Mouse (Mus musculus): ENCODE results near the gene Sestd1.

Sestd1 gene

GRCm38 (mm10) chr2:77270136-77270535, 10.3 kb downstream of the Sestd1 start:
- DNase-seq, result no peak

GRCm38 (mm10) chr2:77268612-77269239, 11.7 kb downstream of the Sestd1 start:
- no peak for DNase-seq

DNA sequence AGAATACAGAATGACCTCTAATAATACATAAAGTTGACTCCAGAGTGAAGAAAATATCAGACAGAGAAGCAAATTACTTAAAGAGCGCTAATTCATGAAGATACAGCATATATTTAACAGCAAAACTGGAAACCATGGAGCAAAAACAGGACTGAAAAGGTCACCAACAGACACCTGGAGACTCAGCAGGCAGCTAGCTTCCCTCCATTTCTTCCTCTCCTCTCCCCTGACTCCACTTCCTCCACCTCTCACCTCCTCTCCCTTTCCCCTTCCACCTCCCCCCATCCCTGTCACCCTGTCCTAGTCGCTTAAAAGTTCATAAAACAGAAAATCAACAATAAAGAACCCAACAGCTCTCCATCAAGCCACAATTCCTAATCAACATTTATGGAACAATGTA, 13.5 kb downstream of the Sestd1 start:
- no peak for DNase-seq

GRCm38 (mm10) chr2:77266011-77266410, 14.4 kb downstream of the Sestd1 start:
- DNase-seq, result peak; percentile 53

- DNase-seq, result no peak
These were observed 15.1 kb downstream of the Sestd1 start for GRCm38 (mm10) chr2:77265301-77265700.

DNA sequence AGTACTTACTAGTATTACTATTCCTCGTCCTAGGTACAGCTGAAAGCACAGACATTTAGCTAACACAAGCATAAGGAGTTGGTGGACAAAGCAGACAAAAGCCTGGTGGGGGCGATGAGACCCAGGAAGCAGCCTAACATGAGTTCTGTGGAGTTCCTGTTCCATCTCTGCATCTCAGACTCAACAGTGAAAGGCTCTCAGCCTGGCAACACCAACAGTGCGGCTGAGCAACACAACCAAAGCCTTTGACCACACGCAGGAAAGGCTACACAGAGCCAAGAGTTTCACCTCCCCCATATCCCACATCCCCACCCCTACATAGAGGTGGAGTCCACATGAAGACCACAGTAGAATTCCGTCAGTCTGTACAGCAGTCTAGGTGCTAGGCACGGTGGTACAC, 15.8 kb downstream of the Sestd1 start:
- no peak for DNase-seq

- DNase-seq, result peak; percentile 72
These were observed 16.6 kb downstream of the Sestd1 start for GRCm38 (mm10) chr2:77263477-77264435.

DNA sequence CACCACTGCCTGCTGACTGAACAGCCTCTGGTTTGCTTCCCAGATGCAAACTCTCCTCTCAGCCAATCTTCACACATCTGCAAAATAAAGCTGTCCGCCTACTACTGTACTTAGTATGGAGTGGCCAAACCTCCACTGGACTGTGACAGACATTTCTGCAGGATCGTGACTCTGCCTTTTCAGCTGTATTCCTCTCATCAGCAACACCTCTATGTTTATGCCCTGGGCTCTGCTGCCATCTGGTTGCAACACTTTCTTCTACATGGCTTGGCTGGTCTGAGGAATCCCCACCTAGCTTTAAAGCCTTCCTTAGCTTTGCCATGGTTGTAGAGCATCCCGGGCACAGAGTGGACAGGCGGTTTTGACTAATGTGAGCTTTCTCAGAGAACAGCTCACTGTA, 20.3 kb downstream of the Sestd1 start:
- no peak for DNase-seq

DNA sequence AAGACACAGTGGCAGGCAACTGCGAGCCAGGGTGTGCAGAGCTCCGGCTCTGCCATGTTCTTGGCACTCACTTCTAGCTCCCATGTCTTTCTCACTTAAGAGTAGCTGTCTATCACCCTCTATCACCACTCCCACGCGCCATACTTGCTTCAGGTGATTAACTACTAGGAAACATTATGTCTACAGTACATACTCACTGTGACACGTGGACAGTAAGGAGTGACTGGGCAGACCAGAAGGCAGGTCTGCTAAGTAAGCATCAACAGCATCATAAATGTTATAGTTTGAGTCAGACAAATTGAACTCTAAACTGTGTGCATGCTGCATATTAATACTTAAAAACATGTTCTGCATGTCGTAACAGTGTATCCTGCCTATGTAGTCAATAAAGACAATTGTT, 27.2 kb downstream of the Sestd1 start:
- no peak for DNase-seq

DNA sequence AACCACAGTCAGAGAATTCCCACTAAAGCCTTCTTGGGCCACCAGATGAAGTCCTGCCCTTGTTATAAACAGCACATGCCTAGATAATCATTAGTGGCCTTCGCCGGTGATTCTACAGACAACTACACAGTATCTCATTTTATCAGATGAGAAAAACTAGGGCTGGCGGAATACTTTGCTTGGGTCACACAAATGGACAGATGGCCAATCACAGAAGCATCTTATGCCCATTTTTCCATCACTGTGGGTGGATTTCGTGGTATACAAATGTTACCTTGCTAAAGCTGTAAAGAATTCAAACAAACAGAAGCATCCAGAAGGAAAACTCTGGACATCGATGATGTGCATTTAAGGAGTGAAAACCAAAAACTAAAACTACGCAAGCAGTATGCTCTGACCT, 28.7 kb downstream of the Sestd1 start:
- DNase-seq, result no peak

GRCm38 (mm10) chr2:77249771-77250681, 30.4 kb downstream of the Sestd1 start:
- DNase-seq, result peak; percentile 78

GRCm38 (mm10) chr2:77248416-77248815, 32.0 kb downstream of the Sestd1 start:
- no peak for DNase-seq

- no peak for DNase-seq
These were observed 33.1 kb downstream of the Sestd1 start for GRCm38 (mm10) chr2:77247200-77247830.

DNA sequence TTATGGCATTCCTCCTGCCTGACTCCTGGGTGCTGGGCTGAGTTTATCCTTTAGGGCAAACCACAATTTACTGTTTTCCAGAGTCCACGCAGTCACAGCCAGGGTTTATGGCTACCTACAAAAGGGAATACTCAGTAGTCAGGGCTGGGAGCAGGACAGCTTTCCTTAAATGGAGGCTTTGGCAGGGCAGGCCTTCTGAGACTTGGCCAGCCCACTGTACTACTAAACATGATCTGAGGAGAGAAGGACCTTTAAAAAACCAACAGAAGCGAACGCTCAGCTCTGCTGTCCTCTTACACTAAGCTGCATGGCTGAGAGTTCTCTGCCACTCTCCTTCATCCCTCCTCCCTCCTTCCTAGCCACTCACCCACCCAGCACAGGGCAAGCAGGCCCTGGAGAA, 34.6 kb downstream of the Sestd1 start:
- DNase-seq, result no peak

DNA sequence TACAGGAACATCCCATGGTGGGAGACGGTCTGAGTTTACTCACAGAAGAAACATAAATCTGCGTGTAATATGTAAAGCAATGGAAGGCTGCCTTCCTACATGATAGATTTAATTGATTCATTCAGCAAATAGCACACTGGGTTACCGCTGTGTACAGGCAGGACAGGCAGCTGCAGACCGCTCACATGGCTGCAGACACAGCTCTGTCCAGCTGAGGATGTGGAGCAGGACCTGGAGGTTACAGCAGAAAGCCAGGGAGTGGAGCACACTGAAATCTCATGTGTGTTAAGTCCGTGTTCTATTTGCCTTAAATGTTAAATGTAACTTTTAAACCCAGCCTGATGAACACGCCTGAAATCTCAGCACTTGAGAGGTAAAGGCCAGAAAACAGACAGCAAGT, 38.1 kb downstream of the Sestd1 start:
- no peak for DNase-seq

DNA sequence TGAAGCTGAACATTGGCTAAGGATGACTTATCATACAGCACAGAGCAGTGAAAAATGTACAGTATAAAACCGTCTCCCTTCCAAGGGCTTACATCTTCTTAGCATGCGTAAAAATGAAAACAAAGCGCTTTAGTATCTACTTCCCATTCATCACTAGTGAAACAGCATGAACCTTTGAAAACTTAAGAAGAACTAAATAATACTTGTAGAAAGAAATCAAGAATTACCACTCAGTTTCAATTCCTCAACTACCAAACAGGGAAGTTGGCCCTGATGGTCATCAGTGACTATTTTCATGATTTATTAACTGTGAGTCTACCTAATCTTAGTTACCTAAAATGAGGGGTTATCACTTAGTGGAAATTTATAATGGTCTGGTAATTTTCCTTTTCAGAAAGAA, 41.8 kb downstream of the Sestd1 start:
- DNase-seq, result no peak

DNA sequence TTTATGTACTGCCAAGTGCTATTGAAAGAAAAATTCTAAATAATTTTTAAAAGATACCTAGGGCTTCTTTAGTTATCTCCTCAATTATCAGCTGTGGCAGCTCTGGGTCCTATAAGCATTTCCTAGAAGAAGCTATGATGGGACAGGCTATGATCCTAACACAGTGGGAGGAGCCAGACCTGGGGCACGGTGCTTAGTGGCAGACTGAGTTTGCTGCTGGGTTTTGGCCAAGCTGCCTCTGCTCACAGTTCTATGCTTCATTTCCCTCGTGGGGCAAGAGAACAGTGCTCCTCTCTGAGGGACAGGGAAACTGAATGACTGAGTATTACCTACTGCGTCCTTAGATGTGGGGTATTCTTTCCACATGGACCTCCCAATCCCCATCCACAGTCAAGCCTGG, 42.3 kb downstream of the Sestd1 start:
- no peak for DNase-seq

GRCm38 (mm10) chr2:77236860-77237259, 43.5 kb downstream of the Sestd1 start:
- DNase-seq, result no peak

DNA sequence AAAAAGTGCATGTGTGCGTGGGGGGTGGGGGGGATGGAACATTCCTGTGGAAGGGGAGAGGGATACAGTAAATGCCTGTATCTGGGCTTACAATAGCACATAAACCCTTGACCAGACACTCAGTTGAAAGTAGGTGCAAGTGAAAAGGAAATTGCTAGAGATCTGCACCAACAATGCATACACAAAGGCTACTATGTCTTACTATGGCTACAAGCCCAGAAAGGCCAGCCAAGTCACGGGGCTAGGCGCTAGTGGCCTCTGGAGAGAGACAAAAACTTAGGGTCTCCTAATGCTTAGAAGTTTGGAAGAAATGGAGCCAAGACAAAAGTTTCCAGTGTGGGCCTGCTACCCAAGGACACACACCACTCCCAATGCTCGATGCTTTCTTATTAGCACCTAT, 44.5 kb downstream of the Sestd1 start:
- DNase-seq, result no peak

- DNase-seq, result no peak
These were observed 47.8 kb downstream of the Sestd1 start for GRCm38 (mm10) chr2:77232604-77233003.

DNA sequence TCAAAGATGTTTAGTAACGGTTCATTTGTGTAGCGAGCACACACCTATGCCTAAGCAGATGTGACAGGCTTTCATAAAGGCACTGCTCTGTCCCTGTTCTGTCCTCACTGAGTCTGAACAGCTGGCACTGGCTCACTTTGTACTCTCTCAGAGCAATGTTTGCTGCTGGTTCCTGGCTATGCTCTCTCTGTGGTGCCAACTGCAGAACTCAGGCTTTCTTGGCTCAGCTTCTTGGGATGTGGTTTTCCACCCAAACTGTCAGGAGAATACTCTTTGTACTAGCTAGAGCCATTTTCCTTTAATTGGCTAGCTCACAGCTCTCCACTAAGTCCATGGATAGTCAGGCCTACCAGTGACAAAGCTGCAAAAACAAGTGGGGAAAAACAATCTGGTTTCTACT, 59.4 kb downstream of the Sestd1 start:
- no peak for DNase-seq

- DNase-seq, result no peak
These were observed 67.5 kb downstream of the Sestd1 start for GRCm38 (mm10) chr2:77212885-77213284.

DNA sequence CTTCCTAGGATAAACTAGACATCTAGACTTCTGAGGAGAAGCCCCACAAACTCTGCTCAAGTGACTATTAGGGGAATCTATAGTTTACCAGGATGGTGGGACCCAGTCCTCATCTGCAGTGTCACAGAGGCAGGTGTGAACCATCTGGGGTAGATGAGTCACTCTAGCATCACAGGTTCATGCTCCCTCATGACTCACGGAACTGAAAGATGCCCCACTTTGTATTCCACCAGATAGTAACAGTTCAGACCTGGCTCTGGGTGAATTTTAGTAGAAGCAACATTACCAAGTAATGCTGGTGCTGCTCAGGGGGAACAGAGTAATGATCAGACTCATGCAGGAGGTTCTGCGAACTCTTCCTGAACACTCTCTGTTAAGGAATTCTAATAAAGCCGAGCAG, 73.4 kb downstream of the Sestd1 start:
- DNase-seq, result no peak

Data from cerebellum, adult 8-10 months (tissue).